Mouse (Mus musculus) limb, embryonic 12.5 days (tissue): ENCODE data around the gene Cd200r3. TPM values are rescaled to one million over a fixed set of nuclear protein-coding genes. Genes with fewer than 3 reads are reported as not detected.

Experiments
- polyA plus RNA-seq: library from polyadenylated mRNA; unstranded; fragments of >200 nt; fragmentation: Nextera tagmentation; extraction: Ambion mirVana; gene quantifications from 2 replicates; pipeline ENCODE4 v1.2.1, GENCODE M21; 2016

Cd200r3 gene
- polyA plus RNA-seq, 1 experiment from 2014 or later: not detected

Other genes starting within 250 kb of the Cd200r3 start
- 11.7 and 12.8 TPM in 2 replicates for gene Nepro, start 219.4 kb upstream of the Cd200r3 start, polyA plus RNA-seq
- 29.0 and 30.2 TPM in 2 replicates for gene Gtpbp8, start 197.3 kb upstream of the Cd200r3 start, polyA plus RNA-seq
- 0.22 and 0.43 TPM in 2 replicates for gene Cd200r1, start 177.9 kb upstream of the Cd200r3 start, polyA plus RNA-seq
- not detected in 2 replicates for gene Cd200r4, start 131.9 kb upstream of the Cd200r3 start, polyA plus RNA-seq
- not detected in 2 replicates for gene Cd200r2, start 76.6 kb upstream of the Cd200r3 start, polyA plus RNA-seq
- gene Ccdc80, start 149.7 kb downstream of the Cd200r3 start, polyA plus RNA-seq: 49.4 and 51.1 TPM in 2 replicates
- gene Slc35a5, start 215.0 kb downstream of the Cd200r3 start, polyA plus RNA-seq: 13.4 and 14.5 TPM in 2 replicates
- gene Atg3, start 215.1 kb downstream of the Cd200r3 start, polyA plus RNA-seq: 30.6 and 32.5 TPM in 2 replicates